Mouse (Mus musculus) C2C12 (cell line): ENCODE results near the gene Pdcd10.

Experiments used
- CEBPB ChIP-seq: IDR thresholded peaks from one replicate; pipeline ENCODE4 v1.6.1; 2011; ENCODE audit warnings: low read depth, mild to moderate bottlenecking, control low read depth, moderate library complexity
- CTCF ChIP-seq: IDR thresholded peaks from one replicate; pipeline ENCODE4 v1.5.1; 2011; ENCODE audit not compliant: control insufficient read depth, insufficient read depth, insufficient read length
- FOSL1 ChIP-seq: IDR thresholded peaks from one replicate; pipeline ENCODE4 v1.8.0; 2011; ENCODE audit warnings: mild to moderate bottlenecking, low read length; ENCODE audit not compliant: poor library complexity, insufficient read depth, severe bottlenecking
- MAX ChIP-seq: IDR thresholded peaks from one replicate; pipeline ENCODE4 v1.6.1; 2011; ENCODE audit warnings: mild to moderate bottlenecking, control low read depth
- MYOD1 ChIP-seq: IDR thresholded peaks from one replicate; pipeline ENCODE4 v1.6.1; 2011; ENCODE audit warnings: low read depth; ENCODE audit not compliant: control insufficient read depth, insufficient read length
- MYOG ChIP-seq: IDR thresholded peaks from one replicate; pipeline ENCODE4 v1.6.1; 2011; ENCODE audit not compliant: control insufficient read depth, insufficient read length; ENCODE audit errors: extremely low read depth
- USF1 ChIP-seq: IDR thresholded peaks from one replicate; pipeline ENCODE4 v1.6.1; 2011; ENCODE audit warnings: low read depth, mild to moderate bottlenecking, control low read depth, moderate library complexity

GRCm38 (mm10) chr3:75468154-75468553 lies 88.5 kb downstream of the Pdcd10 start:
- TF ChIP-seq CTCF (no peak), USF1 (no peak), MAX (no peak), CEBPB (no peak), MYOD1 (no peak), MYOG (no peak), FOSL1 (no peak)
